Mouse (Mus musculus) testis, adult 2 months (tissue): ENCODE data around the gene Palm.

Source experiments
- CTCF ChIP-seq: fragments of 200-500 bp; IDR thresholded peaks from 2 replicates; pipeline ENCODE4 v1.5.1; 2012; ENCODE audit warnings: low read depth, mild to moderate bottlenecking, inconsistent platforms, low read length, moderate library complexity; ENCODE audit not compliant: control insufficient read depth, insufficient read depth, insufficient replicate concordance
- POLR2A ChIP-seq: fragments of 200-500 bp; IDR thresholded peaks from 2 replicates; pipeline ENCODE4 v1.6.1; 2012; ENCODE audit warnings: low read depth, mild to moderate bottlenecking, inconsistent platforms, low read length, moderate library complexity; ENCODE audit not compliant: control insufficient read depth

- TF ChIP-seq POLR2A (no peak; the same call in 1 of the 2 replicates), CTCF (no peak)
Observed at GRCm38 (mm10) chr10:79854801-79855541, 61.6 kb downstream of the Palm start.
